Mouse (Mus musculus): ENCODE results near the gene Zfp706. TPM values are rescaled to one million over a fixed set of nuclear protein-coding genes. Genes with fewer than 3 reads are reported as not detected.

Gene Zfp706
- polyA plus RNA-seq, 1 experiment = 34.7 TPM

- Histone ChIP-seq H3K4me3 (ENCODE audit: low read depth, low read length) (no peak overlapping the region), H3K27ac (ENCODE audit: insufficient read depth, low read depth, low read length) (no peak overlapping the region), H3K4me1 (ENCODE audit: control insufficient read depth, insufficient read depth, insufficient read length, low read length) (peaks cover 9% of the 10 kb centered on the region; the same call in 1 of the 2 replicates), H3K36me3 (ENCODE audit: control insufficient read depth, insufficient read depth, low read length) (no peaks in the 10 kb centered on the region), H3K27me3 (ENCODE audit: control insufficient read depth, insufficient read depth, low read length) (no peaks in the 10 kb centered on the region)
- TF ChIP-seq CTCF (IDR thresholded peaks at IDR 0.05; ENCODE audit: extremely low read depth, insufficient read length, insufficient replicate concordance, low read depth, low read length) (no peak), POLR2A (IDR thresholded peaks at IDR 0.05; ENCODE audit: low read depth, low read length) (no peak)
- WGBS = 17% methylated on average over 1 of the region's 1 CpGs
Measured at GRCm38 (mm10) chr15:36968295-36968694, 39.3 kb downstream of the Zfp706 start.

- no peak overlapping the region for H3K4me3 ChIP-seq (ENCODE audit: low read depth, low read length)
- no peaks in the 10 kb centered on the region for H3K27me3 ChIP-seq (ENCODE audit: control insufficient read depth, insufficient read depth, low read length)
- TF ChIP-seq POLR2A (IDR thresholded peaks at IDR 0.05; ENCODE audit: low read depth, low read length) (no peak), CTCF (IDR thresholded peaks at IDR 0.05; ENCODE audit: extremely low read depth, insufficient read length, insufficient replicate concordance, low read depth, low read length) (no peak)
- peaks cover 7% of the 10 kb centered on the region; the same call in 1 of the 2 replicates for H3K4me1 ChIP-seq (ENCODE audit: control insufficient read depth, insufficient read depth, insufficient read length, low read length)
- 35% methylated on average over 24 of the region's 24 CpGs for WGBS
- no peaks in the 10 kb centered on the region for H3K36me3 ChIP-seq (ENCODE audit: control insufficient read depth, insufficient read depth, low read length)
- no peak overlapping the region for H3K27ac ChIP-seq (ENCODE audit: insufficient read depth, low read depth, low read length)
Measured at GRCm38 (mm10) chr15:36967381-36968211, 40.0 kb downstream of the Zfp706 start.

GRCm38 (mm10) chr15:36966940-36967339, 40.6 kb downstream of the Zfp706 start:
- Histone ChIP-seq H3K27me3 (ENCODE audit: control insufficient read depth, insufficient read depth, low read length) (no peaks in the 10 kb centered on the region), H3K4me3 (ENCODE audit: low read depth, low read length) (no peak overlapping the region), H3K4me1 (ENCODE audit: control insufficient read depth, insufficient read depth, insufficient read length, low read length) (peaks cover 7% of the 10 kb centered on the region; the same call in 1 of the 2 replicates), H3K27ac (ENCODE audit: insufficient read depth, low read depth, low read length) (no peak overlapping the region), H3K36me3 (ENCODE audit: control insufficient read depth, insufficient read depth, low read length) (no peaks in the 10 kb centered on the region)
- TF ChIP-seq POLR2A (IDR thresholded peaks at IDR 0.05; ENCODE audit: low read depth, low read length) = no peak
- no peak for TF ChIP-seq CTCF (IDR thresholded peaks at IDR 0.05; ENCODE audit: extremely low read depth, insufficient read length, insufficient replicate concordance, low read depth, low read length)
- WGBS = 55% methylated on average over 7 of the region's 7 CpGs

GRCm38 (mm10) chr15:36966466-36966865, 41.1 kb downstream of the Zfp706 start:
- 77% methylated on average over 2 of the region's 2 CpGs for WGBS
- no peaks in the 10 kb centered on the region for H3K27me3 ChIP-seq (ENCODE audit: control insufficient read depth, insufficient read depth, low read length)
- no peak overlapping the region for H3K27ac ChIP-seq (ENCODE audit: insufficient read depth, low read depth, low read length)
- H3K4me1 ChIP-seq (ENCODE audit: control insufficient read depth, insufficient read depth, insufficient read length, low read length) = peaks cover 7% of the 10 kb centered on the region; the same call in 1 of the 2 replicates
- no peaks in the 10 kb centered on the region for H3K36me3 ChIP-seq (ENCODE audit: control insufficient read depth, insufficient read depth, low read length)
- H3K4me3 ChIP-seq (ENCODE audit: low read depth, low read length) = no peak overlapping the region
- TF ChIP-seq POLR2A (IDR thresholded peaks at IDR 0.05; ENCODE audit: low read depth, low read length) (no peak), CTCF (IDR thresholded peaks at IDR 0.05; ENCODE audit: extremely low read depth, insufficient read length, insufficient replicate concordance, low read depth, low read length) (no peak)

GRCm38 (mm10) chr15:36965743-36966142, 41.8 kb downstream of the Zfp706 start:
- Histone ChIP-seq H3K4me1 (ENCODE audit: control insufficient read depth, insufficient read depth, insufficient read length, low read length) (peaks cover 10% of the 10 kb centered on the region; the same call in 1 of the 2 replicates), H3K4me3 (ENCODE audit: low read depth, low read length) (no peak overlapping the region)
- 70% methylated on average over 4 of the region's 4 CpGs for WGBS

GRCm38 (mm10) chr15:36962931-36963330, 44.6 kb downstream of the Zfp706 start:
- 93% methylated on average over 6 of the region's 6 CpGs for WGBS
- Histone ChIP-seq H3K27ac (ENCODE audit: insufficient read depth, low read depth, low read length) (no peak overlapping the region), H3K4me1 (ENCODE audit: control insufficient read depth, insufficient read depth, insufficient read length, low read length) (peaks cover 8% of the 10 kb centered on the region; the same call in 1 of the 2 replicates), H3K27me3 (ENCODE audit: control insufficient read depth, insufficient read depth, low read length) (no peaks in the 10 kb centered on the region), H3K4me3 (ENCODE audit: low read depth, low read length) (no peak overlapping the region), H3K36me3 (ENCODE audit: control insufficient read depth, insufficient read depth, low read length) (no peaks in the 10 kb centered on the region)
- TF ChIP-seq POLR2A (IDR thresholded peaks at IDR 0.05; ENCODE audit: low read depth, low read length) (no peak), CTCF (IDR thresholded peaks at IDR 0.05; ENCODE audit: extremely low read depth, insufficient read length, insufficient replicate concordance, low read depth, low read length) (no peak)

More at GRCm38 (mm10) chr15:36965743-36966142, 41.8 kb downstream of the Zfp706 start:
- Histone ChIP-seq H3K27ac (ENCODE audit: insufficient read depth, low read depth, low read length) (no peak overlapping the region), H3K27me3 (ENCODE audit: control insufficient read depth, insufficient read depth, low read length) (no peaks in the 10 kb centered on the region), H3K36me3 (ENCODE audit: control insufficient read depth, insufficient read depth, low read length) (no peaks in the 10 kb centered on the region)
- TF ChIP-seq CTCF (IDR thresholded peaks at IDR 0.05; ENCODE audit: extremely low read depth, insufficient read length, insufficient replicate concordance, low read depth, low read length) = no peak
- TF ChIP-seq POLR2A (IDR thresholded peaks at IDR 0.05; ENCODE audit: low read depth, low read length) = no peak

GRCm38 (mm10) chr15:36960876-36961237, 46.7 kb downstream of the Zfp706 start:
- Histone ChIP-seq H3K27me3 (ENCODE audit: control insufficient read depth, insufficient read depth, low read length) (no peaks in the 10 kb centered on the region), H3K27ac (ENCODE audit: insufficient read depth, low read depth, low read length) (peak overlapping the region; percentile 73; the same call in 1 of the 2 replicates), H3K36me3 (ENCODE audit: control insufficient read depth, insufficient read depth, low read length) (no peaks in the 10 kb centered on the region), H3K4me3 (ENCODE audit: low read depth, low read length) (no peak overlapping the region), H3K4me1 (ENCODE audit: control insufficient read depth, insufficient read depth, insufficient read length, low read length) (peaks cover 5% of the 10 kb centered on the region; the same call in 1 of the 2 replicates)
- 46% methylated on average over 4 of the region's 4 CpGs for WGBS
- TF ChIP-seq CTCF (IDR thresholded peaks at IDR 0.05; ENCODE audit: extremely low read depth, insufficient read length, insufficient replicate concordance, low read depth, low read length) (no peak), POLR2A (IDR thresholded peaks at IDR 0.05; ENCODE audit: low read depth, low read length) (no peak)

Measured in small intestine, adult 2 months (tissue).